Mouse (Mus musculus) brain, embryonic 14.5 days (tissue): Measurements from ENCODE around the gene Fhad1.

Experiments
- CTCF ChIP-seq: fragments of 200-500 bp; IDR thresholded peaks from 2 replicates; pipeline ENCODE4 v1.5.1; 2012; ENCODE audit warnings: inconsistent platforms, mild to moderate bottlenecking, moderate library complexity, borderline replicate concordance; ENCODE audit not compliant: insufficient read depth, insufficient read length; ENCODE audit errors: extremely low read depth
- POLR2A ChIP-seq: fragments of 200-500 bp; IDR thresholded peaks from 2 replicates; pipeline ENCODE4 v1.6.1; 2012; ENCODE audit warnings: mild to moderate bottlenecking, inconsistent platforms, borderline replicate concordance; ENCODE audit not compliant: poor library complexity, insufficient read depth, insufficient read length, severe bottlenecking; ENCODE audit errors: extremely low read depth

- TF ChIP-seq POLR2A: no peak
- TF ChIP-seq CTCF: no peak
Observed at GRCm38 (mm10) chr4:142026965-142027364, 12.1 kb upstream of the Fhad1 start.
